Mouse (Mus musculus): ENCODE measurements at regions not wholly inside any gene's neighbourhood (a gene's known extent, or its start where the extent isn't known, plus 50 kb on each side); places are given as distances from the start of the nearest gene placed in this dataset.

DNA sequence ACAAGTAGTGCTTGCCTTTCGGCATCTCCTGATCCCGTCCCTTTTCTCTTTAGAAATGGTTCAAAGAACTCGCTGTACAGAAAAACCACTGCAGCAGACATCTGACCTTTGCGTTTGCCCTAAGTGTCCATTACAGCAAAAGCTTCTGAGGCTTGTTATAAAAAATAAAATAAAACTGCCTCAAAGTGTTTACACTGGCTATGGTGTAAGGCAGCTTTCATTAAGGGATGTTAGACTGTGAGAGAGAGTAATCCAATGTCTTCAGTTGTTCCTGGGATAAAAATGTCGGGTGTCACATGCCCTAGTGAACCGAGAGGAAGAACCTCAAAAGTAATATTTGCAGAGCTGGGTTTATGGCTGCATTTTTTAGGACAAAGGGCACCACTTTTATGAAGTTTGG lies 434.7 kb downstream of the Epm2a start:
- TF ChIP-seq CTCF (conservative IDR thresholded peaks at IDR 0.05; ENCODE audit: insufficient read depth, insufficient read length, low read depth, low read length) (no peak), POLR2A (IDR thresholded peaks at IDR 0.05; ENCODE audit: low read depth, low read length) (no peak)

Data from kidney, adult 2 months (tissue).